Mouse (Mus musculus) CH12.LX (cell line): ENCODE measurements around the gene Zbtb34. TPM values are rescaled to one million over a fixed set of nuclear protein-coding genes. Genes with fewer than 3 reads are reported as not detected.

Experiments
- DNase-seq: peaks from one replicate; pipeline ENCODE4 v3.0.0-alpha.2; 2013; ENCODE audit errors: extremely low read depth
- H3K27ac ChIP-seq: 2 replicates; pipeline ENCODE4 v1.5.1; 2012; ENCODE audit warnings: low read depth, mild to moderate bottlenecking, control low read depth, moderate library complexity; ENCODE audit not compliant: insufficient read depth
- H3K27me3 ChIP-seq: replicated peaks from 2 replicates; pipeline ENCODE3; 2012; ENCODE audit warnings: inconsistent platforms
- H3K36me3 ChIP-seq, 2 experiments: replicated peaks in 1 of 2; 2 replicates each; pipeline versions ENCODE3 to v1.6.1; 2012; ENCODE audit warnings: inconsistent platforms in 1 of 2, low read length in 1 of 2, mild to moderate bottlenecking in 1 of 2, mixed read lengths in 1 of 2, moderate library complexity in 1 of 2; ENCODE audit not compliant: control insufficient read depth in 1 of 2, insufficient read depth in 1 of 2
- H3K4me1 ChIP-seq, 2 experiments: 2 replicates each; pipeline ENCODE4 v1.6.1; 2012; ENCODE audit warnings: inconsistent platforms in 1 of 2, moderate library complexity in 1 of 2; ENCODE audit not compliant: insufficient read depth in 2 of 2, control insufficient read depth in 1 of 2
- H3K4me2 ChIP-seq: 2 replicates; pipeline ENCODE4 v1.6.1; 2012; ENCODE audit warnings: low read depth, mild to moderate bottlenecking, control low read depth; ENCODE audit not compliant: poor library complexity, insufficient read depth, severe bottlenecking
- H3K4me3 ChIP-seq, 3 experiments: fragments of 150-350 bp in 1 of 3; sonication (generic) in 1 of 3; replicated peaks in 1 of 3; 2 replicates each; pipeline versions ENCODE3 to v1.5.1; 2011 to 2012; ENCODE audit warnings: low read depth in 2 of 3, low read length in 2 of 3, mild to moderate bottlenecking in 2 of 3, moderate library complexity in 2 of 3, control low read depth in 1 of 3, improper control_type of control experiment in 1 of 3, inconsistent platforms in 1 of 3, mixed read lengths in 1 of 3; ENCODE audit not compliant: poor library complexity in 1 of 3
- H3K79me2 ChIP-seq: replicated peaks from 2 replicates; pipeline ENCODE4 v1.6.1; 2012; ENCODE audit warnings: mild to moderate bottlenecking, moderate library complexity; ENCODE audit not compliant: control insufficient read depth, poor library complexity, insufficient read depth, severe bottlenecking; ENCODE audit errors: extremely low read depth
- H3K9ac ChIP-seq: 2 replicates; pipeline ENCODE4 v1.6.1; 2012; ENCODE audit warnings: low read depth, mild to moderate bottlenecking, control low read depth, moderate library complexity; ENCODE audit not compliant: insufficient read depth
- H3K9me3 ChIP-seq: replicated peaks from 2 replicates; pipeline ENCODE3; 2012; ENCODE audit warnings: low read length, inconsistent platforms, mixed read lengths
- CHD2 ChIP-seq: IDR thresholded peaks from 2 replicates; pipeline ENCODE4 v1.6.1; 2011; ENCODE audit warnings: low read length, improper control_type of control experiment
- E2F4 ChIP-seq: IDR thresholded peaks from 2 replicates; pipeline ENCODE4 v1.6.1; 2011; ENCODE audit warnings: low read depth, low read length, improper control_type of control experiment; ENCODE audit not compliant: insufficient replicate concordance
- ELF1 ChIP-seq: IDR thresholded peaks from 2 replicates; pipeline ENCODE4 v1.6.1; 2014; ENCODE audit warnings: low read depth, mild to moderate bottlenecking, inconsistent platforms, low read length, improper control_type of control experiment
- EP300 ChIP-seq: IDR thresholded peaks from 2 replicates; pipeline ENCODE4 v1.6.1; 2011; ENCODE audit warnings: low read length, improper control_type of control experiment
- IRF4 ChIP-seq: IDR thresholded peaks from 2 replicates; pipeline ENCODE4 v1.6.1; 2014; ENCODE audit warnings: low read depth, mild to moderate bottlenecking, inconsistent platforms, low read length, improper control_type of control experiment
- JUN ChIP-seq: IDR thresholded peaks from 2 replicates; pipeline ENCODE4 v1.6.1; 2011; ENCODE audit warnings: low read depth, mild to moderate bottlenecking, low read length, improper control_type of control experiment, moderate library complexity; ENCODE audit not compliant: insufficient read depth
- KAT2A ChIP-seq: IDR thresholded peaks from 2 replicates; pipeline ENCODE4 v1.6.1; 2012; ENCODE audit warnings: low read length, improper control_type of control experiment, inconsistent platforms; ENCODE audit not compliant: insufficient replicate concordance
- MAX ChIP-seq: IDR thresholded peaks from 2 replicates; pipeline ENCODE4 v1.6.1; 2011; ENCODE audit warnings: low read length, improper control_type of control experiment
- MAZ ChIP-seq: IDR thresholded peaks from 2 replicates; pipeline ENCODE4 v1.6.1; 2012; ENCODE audit warnings: low read depth, mild to moderate bottlenecking, inconsistent platforms, low read length, improper control_type of control experiment, moderate library complexity
- MEF2A ChIP-seq: IDR thresholded peaks from 2 replicates; pipeline ENCODE4 v1.6.1; 2014; ENCODE audit warnings: low read depth, mild to moderate bottlenecking, inconsistent platforms, low read length, improper control_type of control experiment, borderline replicate concordance
- NELFE ChIP-seq: IDR thresholded peaks from 2 replicates; pipeline ENCODE4 v1.6.1; 2011; ENCODE audit warnings: low read depth, low read length, improper control_type of control experiment
- PAX5 ChIP-seq: IDR thresholded peaks from 2 replicates; pipeline ENCODE4 v1.6.1; 2012; ENCODE audit warnings: low read length, inconsistent platforms, mixed read lengths
- RAD21 ChIP-seq: IDR thresholded peaks from 2 replicates; pipeline ENCODE4 v1.6.1; 2011; ENCODE audit warnings: low read depth, mild to moderate bottlenecking, low read length, improper control_type of control experiment, moderate library complexity
- SMC3 ChIP-seq: IDR thresholded peaks from 2 replicates; pipeline ENCODE4 v1.6.1; 2011; ENCODE audit warnings: low read depth, low read length, improper control_type of control experiment
- TCF12 ChIP-seq: IDR thresholded peaks from 2 replicates; pipeline ENCODE4 v1.6.1; 2014; ENCODE audit warnings: low read depth, mild to moderate bottlenecking, inconsistent platforms, low read length, improper control_type of control experiment
- UBTF ChIP-seq: IDR thresholded peaks from 2 replicates; pipeline ENCODE4 v1.6.1; 2012; ENCODE audit warnings: low read depth, mild to moderate bottlenecking, inconsistent platforms, low read length, improper control_type of control experiment, moderate library complexity
- USF1 ChIP-seq: IDR thresholded peaks from 2 replicates; pipeline ENCODE4 v1.6.1; 2014; ENCODE audit warnings: low read depth, mild to moderate bottlenecking, inconsistent platforms, low read length, improper control_type of control experiment
- USF2 ChIP-seq: conservative IDR thresholded peaks from 2 replicates; pipeline ENCODE4 v1.6.1; 2011; ENCODE audit warnings: low read depth, low read length, improper control_type of control experiment
- ZC3H11A ChIP-seq: IDR thresholded peaks from 2 replicates; pipeline ENCODE4 v1.6.1; 2012; ENCODE audit warnings: low read depth, mild to moderate bottlenecking, inconsistent platforms, low read length, improper control_type of control experiment
- ZKSCAN1 ChIP-seq: IDR thresholded peaks from 2 replicates; pipeline ENCODE4 v1.6.1; 2012; ENCODE audit warnings: low read depth, inconsistent platforms, low read length, improper control_type of control experiment, borderline replicate concordance
- ZNF384 ChIP-seq: IDR thresholded peaks from 2 replicates; pipeline ENCODE4 v1.6.1; 2012; ENCODE audit warnings: low read depth, low read length, improper control_type of control experiment, inconsistent platforms
- dilution Hi-C: fragments of 300-500 bp; cut with MboI; formaldehyde crosslinking; loops from 2 replicates; pipeline ENCODE4 v1.14.3; 2020; ENCODE audit warnings: low sequenced_read_pairs; ENCODE audit not compliant: extremely low pct_unique_long_range_greater_than_20kb, extremely low pct_ligation_motif_present
- in situ Hi-C: fragments of 300-500 bp; cut with MboI; formaldehyde crosslinking; loops from 3 replicates; pipeline ENCODE4 v1.14.3; 2019; ENCODE audit warnings: low sequenced_read_pairs, low pct_ligation_motif_present, low pct_unique_long_range_greater_than_20kb, mixed read lengths
- polyA plus RNA-seq: library from polyadenylated mRNA; unstranded; fragments of >175 nt; gene quantifications from 2 replicates; pipeline ENCODE4 v1.2.1, GENCODE M21; 2012; ENCODE audit warnings: low read depth; ENCODE audit not compliant: insufficient read length
- total RNA-seq, 2 experiments: library from RNA; depleted of rRNA; stranded (reverse); fragments of 300-350 nt in 1 of 2; fragments of >200 nt in 1 of 2; gene quantifications; 2 replicates each; pipeline ENCODE4 v1.2.3; 2012 to 2014

The Zbtb34 gene
- total and polyA plus RNA-seq, 3 experiments, result 3.4 to 5.8 (median 5.0) TPM

DNA sequence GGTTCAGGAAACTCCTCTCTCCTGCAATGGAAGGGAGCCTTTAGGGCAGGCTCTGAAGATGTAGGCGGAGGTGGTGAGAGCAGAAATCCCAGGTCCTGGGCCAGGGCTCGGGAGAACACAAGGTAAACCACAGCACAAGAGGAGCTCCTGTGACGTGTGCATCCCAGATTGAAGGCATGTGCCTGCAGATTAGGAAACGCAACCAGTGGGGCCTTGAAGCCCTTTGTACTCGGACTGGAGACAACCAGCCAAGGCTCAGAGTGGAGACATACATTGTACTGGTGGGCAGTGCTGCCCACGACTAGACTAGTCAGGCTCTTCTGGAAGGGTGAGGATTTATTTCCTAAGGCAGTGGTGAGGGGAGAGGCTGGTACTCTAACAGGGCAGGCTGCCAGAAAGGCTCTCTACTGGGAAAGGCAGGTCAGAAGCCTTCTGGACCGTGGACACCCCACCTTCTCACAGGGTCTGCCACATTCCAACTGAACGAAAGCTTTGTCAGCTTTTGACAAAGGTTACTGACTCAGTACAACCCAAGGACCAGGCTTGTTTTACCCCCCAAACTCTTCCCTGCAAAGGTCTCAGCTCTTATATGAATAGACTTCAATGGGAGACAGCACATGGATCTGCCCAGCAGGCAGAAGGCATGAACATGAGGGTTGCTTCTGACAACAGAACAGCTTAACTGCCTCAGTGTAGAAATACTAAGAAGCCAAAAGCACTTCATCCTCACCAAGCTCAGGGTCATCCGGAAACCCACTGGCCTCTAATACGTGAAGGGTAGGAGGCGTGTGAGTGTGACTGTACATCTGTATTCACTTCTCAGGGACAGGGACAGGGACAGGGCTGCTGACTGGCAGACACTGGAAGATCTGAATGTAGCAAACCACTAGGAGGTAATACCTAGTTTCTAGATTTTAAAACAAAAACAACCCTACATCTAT, 20.2 kb upstream of the Zbtb34 start:
- H3K27me3 ChIP-seq, result no peaks in the 10 kb centered on the region
- no peak for DNase-seq
- no peaks in the 10 kb centered on the region for H3K9me3 ChIP-seq
- dilution Hi-C loops, result no loop called here
- H3K4me3 ChIP-seq, result no peak overlapping the region
- H3K4me2 ChIP-seq, result no peak overlapping the region
- H3K27ac ChIP-seq, result no peak overlapping the region
- peaks cover 52 to 86% of the 10 kb centered on the region in 2 experiments for H3K36me3 ChIP-seq
- TF ChIP-seq ZNF384 (no peak), ZKSCAN1 (no peak), SMC3 (no peak), PAX5 (no peak), NELFE (no peak), MEF2A (no peak), MAX (no peak), TCF12 (no peak), E2F4 (no peak), JUN (no peak), CHD2 (no peak), RAD21 (no peak), EP300 (no peak), KAT2A (no peak), USF1 (no peak), ZC3H11A (no peak), MAZ (no peak)
- TF ChIP-seq, all 38 proteins: peak for 0
- Histone ChIP-seq H3K79me2 (no peaks in the 10 kb centered on the region; the same call in 1 of the 2 replicates), H3K4me1 (peaks cover 0 to 37% of the 10 kb centered on the region in 2 experiments; a peak in 3 of 4 replicates), H3K9ac (no peak overlapping the region)
- in situ Hi-C loops, result no loop called here

DNA sequence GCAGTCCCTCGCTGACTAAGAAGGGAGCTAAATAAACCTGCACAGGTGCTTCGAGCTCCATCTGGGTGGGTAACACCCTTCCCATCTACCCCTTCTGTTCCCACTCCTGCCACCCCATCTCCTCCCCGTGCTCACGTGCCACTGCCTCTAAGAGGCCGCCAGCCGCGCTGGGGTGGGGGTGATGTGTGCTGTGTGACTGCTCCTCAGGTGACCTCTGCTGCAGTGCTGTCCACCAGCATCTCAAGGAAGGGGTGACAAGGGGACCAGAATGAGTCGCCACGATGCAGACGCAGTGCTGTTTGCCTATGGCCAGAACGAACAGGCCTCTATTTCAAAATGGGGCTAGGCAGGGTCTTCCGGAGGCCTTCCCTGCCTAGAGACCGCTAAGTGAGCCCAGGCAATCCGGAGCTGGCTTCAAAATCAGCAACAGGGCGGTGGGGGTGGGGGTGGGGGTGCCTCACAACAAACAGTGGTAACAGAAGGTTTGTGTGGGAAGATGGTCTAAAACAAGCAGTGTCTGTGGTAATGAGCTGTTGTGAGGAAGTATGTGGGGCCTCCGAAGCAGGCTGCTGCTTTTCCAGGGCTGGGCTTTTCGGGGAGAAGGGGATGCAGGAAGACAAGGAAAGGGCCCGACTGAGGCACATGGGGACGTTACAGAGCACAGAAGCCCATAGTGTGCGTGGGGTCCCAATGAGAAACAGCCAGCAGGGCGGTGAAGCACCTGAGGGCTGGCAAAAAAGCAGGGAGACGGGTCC, 18.2 kb upstream of the Zbtb34 start:
- no peak overlapping the region for H3K4me3 ChIP-seq
- dilution Hi-C loops, result no loop called here
- no peak overlapping the region for H3K9ac ChIP-seq
- no peak for DNase-seq
- peaks cover 0 to 33% of the 10 kb centered on the region in 2 experiments; a peak in 3 of 4 replicates for H3K4me1 ChIP-seq
- no peak overlapping the region for H3K4me2 ChIP-seq
- in situ Hi-C loops, result no loop called here
- no peaks in the 10 kb centered on the region; the same call in 1 of the 2 replicates for H3K79me2 ChIP-seq
- no peaks in the 10 kb centered on the region for H3K27me3 ChIP-seq
- H3K36me3 ChIP-seq, result peaks cover 43 to 67% of the 10 kb centered on the region in 2 experiments
- no peak overlapping the region for H3K27ac ChIP-seq
- H3K9me3 ChIP-seq, result no peaks in the 10 kb centered on the region
- TF ChIP-seq UBTF (no peak), USF2 (no peak), ELF1 (no peak), NELFE (no peak), IRF4 (no peak)
